Mouse (Mus musculus): ENCODE measurements around the gene Nup54.

- TF ChIP-seq POLR2A (IDR thresholded peaks at IDR 0.05; ENCODE audit: extremely low read depth, insufficient read depth, low read length) (no peak), CTCF (IDR thresholded peaks at IDR 0.05; ENCODE audit: extremely low read depth, insufficient read depth, low read length) (no peak)
Observed at GRCm38 (mm10) chr5:92465511-92465910, 30.5 kb upstream of the Nup54 start.
